Mouse (Mus musculus): ENCODE measurements around the gene Zfp654. TPM values are rescaled to one million over a fixed set of nuclear protein-coding genes. Genes with fewer than 3 reads are reported as not detected.

Gene Zfp654
- polyA plus RNA-seq, 1 experiment: 10.3 TPM

- no peak for TF ChIP-seq POLR2A (IDR thresholded peaks at IDR 0.05; ENCODE audit: borderline replicate concordance, insufficient read depth, low read length)
- TF ChIP-seq CTCF (IDR thresholded peaks at IDR 0.05; ENCODE audit: borderline replicate concordance, insufficient read depth, low read depth, low read length): no peak
- no peak for DNase-seq
- WGBS: 53% methylated on average over 3 of the region's 3 CpGs
Observed at GRCm38 (mm10) chr16:64880986-64881385, 29.5 kb upstream of the Zfp654 start.

GRCm38 (mm10) chr16:64879735-64880134, 28.3 kb upstream of the Zfp654 start:
- no peak for DNase-seq
- TF ChIP-seq POLR2A (IDR thresholded peaks at IDR 0.05; ENCODE audit: borderline replicate concordance, insufficient read depth, low read length): no peak
- no peak for TF ChIP-seq CTCF (IDR thresholded peaks at IDR 0.05; ENCODE audit: borderline replicate concordance, insufficient read depth, low read depth, low read length)
- Histone ChIP-seq H3K4me1 (ENCODE audit: control insufficient read depth, insufficient read depth, low read length) (no peaks in the 10 kb centered on the region), H3K27me3 (ENCODE audit: control insufficient read depth, insufficient read depth, low read length) (no peaks in the 10 kb centered on the region), H3K4me3 (replicated peaks; ENCODE audit: insufficient read depth, low read depth, low read length) (no peak overlapping the region), H3K27ac (ENCODE audit: insufficient read depth, low read length) (no peak overlapping the region)
- WGBS: 86% methylated on average over 5 of the region's 5 CpGs

More at GRCm38 (mm10) chr16:64880986-64881385, 29.5 kb upstream of the Zfp654 start:
- Histone ChIP-seq H3K4me3 (replicated peaks; ENCODE audit: insufficient read depth, low read depth, low read length) (no peak overlapping the region), H3K4me1 (ENCODE audit: control insufficient read depth, insufficient read depth, low read length) (no peaks in the 10 kb centered on the region), H3K27ac (ENCODE audit: insufficient read depth, low read length) (no peak overlapping the region), H3K27me3 (ENCODE audit: control insufficient read depth, insufficient read depth, low read length) (no peaks in the 10 kb centered on the region)

- H3K4me3 ChIP-seq (replicated peaks; ENCODE audit: insufficient read depth, low read depth, low read length): no peak overlapping the region
- WGBS: 96% methylated on average over 3 of the region's 3 CpGs
Observed at GRCm38 (mm10) chr16:64878611-64879132, 27.2 kb upstream of the Zfp654 start.

GRCm38 (mm10) chr16:64877314-64877713, 25.9 kb upstream of the Zfp654 start:
- Histone ChIP-seq H3K27ac (ENCODE audit: insufficient read depth, low read length) (no peak overlapping the region), H3K4me1 (ENCODE audit: control insufficient read depth, insufficient read depth, low read length) (no peaks in the 10 kb centered on the region), H3K4me3 (replicated peaks; ENCODE audit: insufficient read depth, low read depth, low read length) (no peak overlapping the region), H3K27me3 (ENCODE audit: control insufficient read depth, insufficient read depth, low read length) (no peaks in the 10 kb centered on the region)
- DNase-seq: no peak
- WGBS: 89% methylated on average over 3 of the region's 3 CpGs
- TF ChIP-seq CTCF (IDR thresholded peaks at IDR 0.05; ENCODE audit: borderline replicate concordance, insufficient read depth, low read depth, low read length) (no peak), POLR2A (IDR thresholded peaks at IDR 0.05; ENCODE audit: borderline replicate concordance, insufficient read depth, low read length) (no peak)

More at GRCm38 (mm10) chr16:64878611-64879132, 27.2 kb upstream of the Zfp654 start:
- TF ChIP-seq CTCF (IDR thresholded peaks at IDR 0.05; ENCODE audit: borderline replicate concordance, insufficient read depth, low read depth, low read length): no peak
- no peak for TF ChIP-seq POLR2A (IDR thresholded peaks at IDR 0.05; ENCODE audit: borderline replicate concordance, insufficient read depth, low read length)
- H3K27me3 ChIP-seq (ENCODE audit: control insufficient read depth, insufficient read depth, low read length): no peaks in the 10 kb centered on the region
- H3K4me1 ChIP-seq (ENCODE audit: control insufficient read depth, insufficient read depth, low read length): no peaks in the 10 kb centered on the region
- DNase-seq: no peak
- no peak overlapping the region for H3K27ac ChIP-seq (ENCODE audit: insufficient read depth, low read length)

- no peak for TF ChIP-seq CTCF (IDR thresholded peaks at IDR 0.05; ENCODE audit: borderline replicate concordance, insufficient read depth, low read depth, low read length)
- no peak for TF ChIP-seq POLR2A (IDR thresholded peaks at IDR 0.05; ENCODE audit: borderline replicate concordance, insufficient read depth, low read length)
- no peak for DNase-seq
- Histone ChIP-seq H3K27ac (ENCODE audit: insufficient read depth, low read length) (no peak overlapping the region), H3K27me3 (ENCODE audit: control insufficient read depth, insufficient read depth, low read length) (no peaks in the 10 kb centered on the region), H3K4me1 (ENCODE audit: control insufficient read depth, insufficient read depth, low read length) (no peaks in the 10 kb centered on the region), H3K4me3 (replicated peaks; ENCODE audit: insufficient read depth, low read depth, low read length) (no peak overlapping the region)
- 78% methylated on average over 4 of the region's 4 CpGs for WGBS
Observed at GRCm38 (mm10) chr16:64876631-64877265, 25.3 kb upstream of the Zfp654 start.

GRCm38 (mm10) chr16:64875822-64876221, 24.4 kb upstream of the Zfp654 start:
- whole genome bisulfite sequencing: 96% methylated on average over 1 of the region's 1 CpGs
- TF ChIP-seq CTCF (IDR thresholded peaks at IDR 0.05; ENCODE audit: borderline replicate concordance, insufficient read depth, low read depth, low read length) (no peak), POLR2A (IDR thresholded peaks at IDR 0.05; ENCODE audit: borderline replicate concordance, insufficient read depth, low read length) (no peak)

GRCm38 (mm10) chr16:64875384-64875783, 23.9 kb upstream of the Zfp654 start:
- TF ChIP-seq CTCF (IDR thresholded peaks at IDR 0.05; ENCODE audit: borderline replicate concordance, insufficient read depth, low read depth, low read length) (no peak), POLR2A (IDR thresholded peaks at IDR 0.05; ENCODE audit: borderline replicate concordance, insufficient read depth, low read length) (no peak)
- WGBS: 95% methylated on average over 10 of the region's 10 CpGs
- DNase-seq: no peak
- no peak overlapping the region for H3K27ac ChIP-seq (ENCODE audit: insufficient read depth, low read length)
- no peak overlapping the region for H3K4me3 ChIP-seq (replicated peaks; ENCODE audit: insufficient read depth, low read depth, low read length)
- H3K27me3 ChIP-seq (ENCODE audit: control insufficient read depth, insufficient read depth, low read length): no peaks in the 10 kb centered on the region
- no peaks in the 10 kb centered on the region for H3K4me1 ChIP-seq (ENCODE audit: control insufficient read depth, insufficient read depth, low read length)

More at GRCm38 (mm10) chr16:64875822-64876221, 24.4 kb upstream of the Zfp654 start:
- no peaks in the 10 kb centered on the region for H3K4me1 ChIP-seq (ENCODE audit: control insufficient read depth, insufficient read depth, low read length)
- no peak overlapping the region for H3K4me3 ChIP-seq (replicated peaks; ENCODE audit: insufficient read depth, low read depth, low read length)
- no peak for DNase-seq
- H3K27ac ChIP-seq (ENCODE audit: insufficient read depth, low read length): no peak overlapping the region
- H3K27me3 ChIP-seq (ENCODE audit: control insufficient read depth, insufficient read depth, low read length): no peaks in the 10 kb centered on the region
